Mouse (Mus musculus): ENCODE data around the gene Rpl7a. TPM values are rescaled to one million over a fixed set of nuclear protein-coding genes. Genes with fewer than 3 reads are reported as not detected.
"Not testable (repeated sequence)": the region's sequence is repeated elsewhere in the genome, so short reads cannot be mapped to it uniquely, and the experiment has no call there.

Rpl7a gene
- 697 TPM for polyA plus RNA-seq (2021)

- POLR2A ChIA-PET, result no interaction called here
- no peak for TF ChIP-seq CTCF (IDR thresholded peaks at IDR 0.05)
- CTCF ChIA-PET, result no interaction called here
- in situ Hi-C loops (cut with MboI; ENCODE audit: low pct_unique_long_range_greater_than_20kb), result loop anchor here (25.0 kb wide), 1 partner anchor 473 kb away; the partner anchor contains the start of gene Sec16a
- ATAC-seq, result peak; percentile 79
- DNase-seq (ENCODE audit: low read depth, low spot score), result peak; percentile 92
- no peaks in the 10 kb centered on the region for H3K27me3 ChIP-seq
These were observed at the start of gene Rpl7a, which contains the start of gene Med22 for GRCm38 (mm10) chr2:26910124-26910993. Rpl7a (plus strand) TSS chr2:26910764. Med22 (minus strand) TSS chr2:26910677.

DNA sequence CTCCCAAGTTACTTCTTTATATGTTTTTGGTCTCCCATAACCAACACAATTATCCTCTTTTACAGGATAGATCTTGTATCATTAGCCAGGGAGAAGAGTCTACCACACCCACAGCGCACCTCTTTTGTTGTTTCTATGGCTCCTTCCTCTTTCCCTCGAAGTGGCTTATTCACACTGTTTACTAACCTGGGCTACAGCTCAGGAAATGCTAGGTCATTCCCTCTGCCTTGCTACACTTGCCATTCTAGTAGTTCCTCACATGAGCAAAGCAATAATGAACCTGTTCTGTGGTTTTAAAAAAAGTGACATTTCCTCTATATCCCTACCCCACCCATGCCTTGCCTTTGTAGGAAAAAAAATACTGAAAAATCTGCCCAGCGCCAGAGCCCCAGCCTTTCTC lies 47.7 kb upstream of the Rpl7a start:
- CTCF ChIA-PET, result no interaction called here
- H3K27me3 ChIP-seq, result peaks cover 67% of the 10 kb centered on the region
- in situ Hi-C loops (cut with MboI; ENCODE audit: low pct_unique_long_range_greater_than_20kb), result no loop called here

GRCm38 (mm10) chr2:26864879-26865278 lies 45.7 kb upstream of the Rpl7a start, which contains the start of gene Abo:
Abo (minus strand) TSS chr2:26864979.
- CTCF ChIA-PET, result interaction anchor here (1.6 kb wide), 1 partner anchor 218 kb away, joined by 4 read pairs; no protein-coding TSS in a partner anchor
- DNase-seq (ENCODE audit: low read depth, low spot score) (no peak), ATAC-seq (no peak)
- TF ChIP-seq CTCF (IDR thresholded peaks at IDR 0.05), result no peak
- POLR2A ChIA-PET, result no interaction called here
- in situ Hi-C loops (cut with MboI; ENCODE audit: low pct_unique_long_range_greater_than_20kb), result no loop called here
- H3K27me3 ChIP-seq, result peaks cover 79% of the 10 kb centered on the region

More for the DNA sequence above, 47.7 kb upstream of the Rpl7a start:
- ATAC-seq (no peak), DNase-seq (ENCODE audit: low read depth, low spot score) (no peak)
- TF ChIP-seq CTCF (IDR thresholded peaks at IDR 0.05), result no peak
- POLR2A ChIA-PET, result no interaction called here

GRCm38 (mm10) chr2:26870666-26871065 lies 39.9 kb upstream of the Rpl7a start:
- ChIA-PET POLR2A (no interaction called here), CTCF (no interaction called here)
- peaks cover 54% of the 10 kb centered on the region for H3K27me3 ChIP-seq
- in situ Hi-C loops (cut with MboI; ENCODE audit: low pct_unique_long_range_greater_than_20kb), result no loop called here
- ATAC-seq, result no peak
- DNase-seq (ENCODE audit: low read depth, low spot score), result no peak
- no peak for TF ChIP-seq CTCF (IDR thresholded peaks at IDR 0.05)

- TF ChIP-seq CTCF (IDR thresholded peaks at IDR 0.05), result no peak
- in situ Hi-C loops (cut with MboI; ENCODE audit: low pct_unique_long_range_greater_than_20kb), result no loop called here
- CTCF ChIA-PET, result no interaction called here
- no peak for DNase-seq (ENCODE audit: low read depth, low spot score)
- H3K27me3 ChIP-seq, result peaks cover 14% of the 10 kb centered on the region
- POLR2A ChIA-PET, result no interaction called here
- no peak for ATAC-seq
These were observed 32.0 kb upstream of the Rpl7a start for GRCm38 (mm10) chr2:26878571-26878970.

- ATAC-seq; CTCF ChIA-PET; in situ Hi-C loops (cut with MboI; ENCODE audit: low pct_unique_long_range_greater_than_20kb); POLR2A ChIA-PET; H3K27me3 ChIP-seq; DNase-seq (ENCODE audit: low read depth, low spot score): not testable (repeated sequence)
These were observed 25.0 kb upstream of the Rpl7a start for GRCm38 (mm10) chr2:26885541-26885940.

- H3K27me3 ChIP-seq; ATAC-seq; POLR2A ChIA-PET; in situ Hi-C loops (cut with MboI; ENCODE audit: low pct_unique_long_range_greater_than_20kb); DNase-seq (ENCODE audit: low read depth, low spot score); CTCF ChIA-PET: not testable (repeated sequence)
These were observed 24.4 kb upstream of the Rpl7a start for GRCm38 (mm10) chr2:26886170-26886569.

- H3K27me3 ChIP-seq, result no peaks in the 10 kb centered on the region
- ATAC-seq, result no peak
- ChIA-PET CTCF (interaction anchor here (1.3 kb wide), 1 partner anchor 48 kb away, joined by 3 read pairs; no protein-coding TSS in a partner anchor), POLR2A (no interaction called here)
- in situ Hi-C loops (cut with MboI; ENCODE audit: low pct_unique_long_range_greater_than_20kb), result loop anchor here (5.0 kb wide), 1 partner anchor 244 kb away; no protein-coding TSS in a partner anchor
- no peak for TF ChIP-seq CTCF (IDR thresholded peaks at IDR 0.05)
- DNase-seq (ENCODE audit: low read depth, low spot score), result no peak
These were observed 14.7 kb upstream of the Rpl7a start for GRCm38 (mm10) chr2:26895898-26896297.

GRCm38 (mm10) chr2:26900731-26901130 lies 9.8 kb upstream of the Rpl7a start:
- no peak for TF ChIP-seq CTCF (IDR thresholded peaks at IDR 0.05)
- no peaks in the 10 kb centered on the region for H3K27me3 ChIP-seq
- in situ Hi-C loops (cut with MboI; ENCODE audit: low pct_unique_long_range_greater_than_20kb), result loop anchor here (25.0 kb wide), 1 partner anchor 463 kb away; the partner anchor contains the start of gene Sec16a
- POLR2A ChIA-PET, result no interaction called here
- DNase-seq (ENCODE audit: low read depth, low spot score), result no peak
- no peak for ATAC-seq
- CTCF ChIA-PET, result interaction anchor here (3.2 kb wide), 1 partner anchor 254 kb away, joined by 13 read pairs; no protein-coding TSS in a partner anchor

GRCm38 (mm10) chr2:26901834-26902400 lies 8.6 kb upstream of the Rpl7a start:
- DNase-seq (ENCODE audit: low read depth, low spot score), result no peak
- no peaks in the 10 kb centered on the region for H3K27me3 ChIP-seq
- TF ChIP-seq CTCF (IDR thresholded peaks at IDR 0.05), result no peak
- ATAC-seq, result no peak
- in situ Hi-C loops (cut with MboI; ENCODE audit: low pct_unique_long_range_greater_than_20kb), result loop anchor here (25.0 kb wide), 1 partner anchor 465 kb away; the partner anchor contains the start of gene Sec16a
- POLR2A ChIA-PET, result interaction anchor here (2.0 kb wide), 1 partner anchor 10 kb away, joined by 10 read pairs; no protein-coding TSS in a partner anchor
- CTCF ChIA-PET, result interaction anchor here (2.4 kb wide), 1 partner anchor 255 kb away, joined by 11 read pairs; no protein-coding TSS in a partner anchor
